Mouse (Mus musculus): ENCODE measurements around the gene Dusp3.
"Not testable (repeated sequence)": the region's sequence is repeated elsewhere in the genome, so short reads cannot be mapped to it uniquely, and the experiment has no call there.

Dusp3 gene

GRCm38 (mm10) chr11:102011510-102011909, 24.7 kb upstream of the Dusp3 start:
- no peak for DNase-seq (ENCODE audit: low spot score in 2 of 2)

DNA sequence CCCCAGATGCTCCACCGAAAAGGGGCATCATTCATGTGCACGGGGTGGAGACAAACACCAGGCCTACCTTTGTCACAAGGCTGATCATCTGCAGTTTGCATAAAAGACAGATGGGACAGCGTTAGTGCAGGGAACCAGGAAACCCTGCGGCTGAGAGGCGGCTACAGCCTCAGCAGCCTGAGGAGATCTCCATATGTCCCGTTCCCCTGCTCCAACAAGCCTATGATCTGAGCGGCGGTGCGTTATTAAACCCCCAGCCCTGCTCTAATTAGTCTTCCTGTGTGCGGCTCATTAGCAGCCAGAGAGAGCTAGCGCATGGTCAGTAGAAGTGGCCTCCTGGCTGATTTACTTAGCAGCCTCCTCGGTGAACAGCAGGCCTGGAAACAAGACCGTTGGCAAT, 23.3 kb upstream of the Dusp3 start:
- DNase-seq (ENCODE audit: low spot score in 2 of 2) = no peak

DNA sequence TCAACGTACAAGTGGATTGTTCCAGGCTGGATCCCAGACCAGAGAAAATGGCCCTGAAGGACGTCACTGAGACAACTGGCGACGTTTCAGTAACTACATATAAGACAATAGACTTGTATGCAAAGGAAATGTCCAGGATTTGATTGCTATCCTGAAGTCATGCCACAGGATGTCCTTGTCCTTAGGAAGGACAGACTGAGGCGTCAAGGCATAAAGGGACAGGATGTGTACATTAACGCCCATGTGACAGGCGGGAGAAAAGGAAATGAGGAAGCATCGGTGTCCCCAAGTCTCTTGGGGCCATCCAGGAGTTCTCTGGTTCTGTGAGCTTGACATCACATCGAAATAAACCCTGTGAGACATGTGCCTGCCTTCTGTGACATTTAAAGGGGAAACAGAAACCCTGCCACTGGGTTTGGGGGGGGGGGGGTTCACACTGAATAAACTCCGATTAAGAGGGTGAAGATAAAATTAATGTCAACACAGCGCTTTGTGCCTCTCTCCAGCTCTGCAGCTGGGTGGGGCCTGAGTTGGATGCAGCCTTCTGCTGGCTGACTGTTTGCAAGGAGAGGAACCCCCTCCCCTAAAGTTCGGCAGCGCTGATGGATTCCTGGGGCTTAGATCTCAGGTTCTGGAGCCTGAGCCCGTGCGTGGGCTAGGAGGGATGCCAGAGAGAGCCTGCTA, 22.3 kb upstream of the Dusp3 start:
- DNase-seq (ENCODE audit: low spot score in 2 of 2) = no peak

- DNase-seq (ENCODE audit: low spot score in 2 of 2) = no peak
Observed at GRCm38 (mm10) chr11:102008372-102008771, 21.6 kb upstream of the Dusp3 start.

- no peak for DNase-seq (ENCODE audit: low spot score in 2 of 2)
Observed at GRCm38 (mm10) chr11:102006688-102007087, 19.9 kb upstream of the Dusp3 start.

- no peak for DNase-seq (ENCODE audit: low spot score in 2 of 2)
Observed at GRCm38 (mm10) chr11:102006271-102006670, 19.5 kb upstream of the Dusp3 start.

GRCm38 (mm10) chr11:102004251-102004650, 17.4 kb upstream of the Dusp3 start:
- DNase-seq (ENCODE audit: low spot score in 2 of 2) = no peak

GRCm38 (mm10) chr11:101999466-101999865, 12.7 kb upstream of the Dusp3 start:
- DNase-seq (ENCODE audit: low spot score in 2 of 2) = no peak

DNA sequence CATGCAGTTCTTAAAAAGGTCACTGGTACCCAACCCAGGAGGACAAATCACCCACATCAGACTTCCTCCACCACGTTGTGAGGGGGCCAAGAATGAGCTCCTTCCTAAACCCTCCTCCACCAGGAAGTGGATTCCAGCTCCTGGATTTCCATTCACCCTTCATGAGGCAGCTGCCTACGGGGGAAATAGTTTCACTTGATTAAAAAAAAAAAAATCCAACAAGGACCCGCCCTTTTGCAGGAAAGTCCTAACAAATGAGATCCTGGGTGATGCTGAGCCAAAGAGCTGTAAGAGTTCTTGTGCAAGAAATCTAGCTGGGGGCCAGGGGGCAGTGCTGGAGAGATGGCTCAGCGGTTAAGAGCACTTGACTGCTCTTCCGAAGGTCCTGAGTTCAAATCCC, 11.4 kb upstream of the Dusp3 start:
- no peak for DNase-seq (ENCODE audit: low spot score in 2 of 2)

DNA sequence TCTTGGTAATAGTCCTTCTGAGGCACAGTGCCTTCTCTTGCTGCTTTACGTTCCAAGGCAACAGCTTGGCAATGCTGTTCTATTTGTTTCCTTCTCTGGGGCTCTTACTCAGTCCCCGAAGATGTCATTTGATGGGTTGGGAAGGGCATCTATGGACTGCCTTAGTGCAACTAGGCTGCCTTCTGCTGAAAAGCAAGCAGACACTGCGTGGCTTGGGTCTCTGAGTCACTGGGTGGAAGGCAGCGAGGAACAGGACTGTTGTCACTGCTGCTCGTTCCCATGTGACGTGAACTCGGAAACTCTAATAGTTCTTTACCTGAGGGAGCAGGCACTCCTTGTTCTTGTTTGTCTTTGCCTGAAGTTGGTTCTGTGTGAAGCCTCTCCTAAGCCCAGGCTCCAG, 9.1 kb upstream of the Dusp3 start:
- no peak for DNase-seq (ENCODE audit: low spot score in 2 of 2)

GRCm38 (mm10) chr11:101994100-101994499, 7.3 kb upstream of the Dusp3 start:
- no peak for DNase-seq (ENCODE audit: low spot score in 2 of 2)

GRCm38 (mm10) chr11:101992411-101992810, 5.6 kb upstream of the Dusp3 start:
- DNase-seq (ENCODE audit: low spot score in 2 of 2) = no peak

GRCm38 (mm10) chr11:101991813-101992212, 5.0 kb upstream of the Dusp3 start:
- no peak for DNase-seq (ENCODE audit: low spot score in 2 of 2)

- DNase-seq (ENCODE audit: low spot score in 2 of 2) = no peak
Observed at GRCm38 (mm10) chr11:101990244-101990643, 3.4 kb upstream of the Dusp3 start.

GRCm38 (mm10) chr11:101985990-101986389, 823 bp downstream of the Dusp3 start:
- DNase-seq (ENCODE audit: low spot score in 2 of 2) = peak; percentile 48 to 69

DNA sequence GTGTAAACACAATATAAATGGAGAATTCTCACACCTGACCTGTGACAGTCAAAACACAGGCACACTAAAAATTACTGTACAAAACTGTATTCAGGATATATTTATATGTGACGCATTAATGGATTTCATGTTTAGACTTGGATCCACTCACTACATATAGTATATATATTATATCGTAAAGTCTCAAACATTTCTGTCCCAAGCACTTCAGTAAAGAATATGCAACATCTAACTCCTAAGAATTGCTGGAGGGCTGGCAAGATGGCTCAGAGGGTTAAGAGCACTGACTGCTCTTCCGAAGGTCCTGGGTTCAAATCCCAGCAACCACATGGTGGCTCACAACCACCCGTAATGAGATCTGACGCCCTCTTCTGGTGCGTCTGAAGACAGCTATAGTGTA, 1.4 kb downstream of the Dusp3 start:
- DNase-seq (ENCODE audit: low spot score in 2 of 2) = not testable (repeated sequence)

DNA sequence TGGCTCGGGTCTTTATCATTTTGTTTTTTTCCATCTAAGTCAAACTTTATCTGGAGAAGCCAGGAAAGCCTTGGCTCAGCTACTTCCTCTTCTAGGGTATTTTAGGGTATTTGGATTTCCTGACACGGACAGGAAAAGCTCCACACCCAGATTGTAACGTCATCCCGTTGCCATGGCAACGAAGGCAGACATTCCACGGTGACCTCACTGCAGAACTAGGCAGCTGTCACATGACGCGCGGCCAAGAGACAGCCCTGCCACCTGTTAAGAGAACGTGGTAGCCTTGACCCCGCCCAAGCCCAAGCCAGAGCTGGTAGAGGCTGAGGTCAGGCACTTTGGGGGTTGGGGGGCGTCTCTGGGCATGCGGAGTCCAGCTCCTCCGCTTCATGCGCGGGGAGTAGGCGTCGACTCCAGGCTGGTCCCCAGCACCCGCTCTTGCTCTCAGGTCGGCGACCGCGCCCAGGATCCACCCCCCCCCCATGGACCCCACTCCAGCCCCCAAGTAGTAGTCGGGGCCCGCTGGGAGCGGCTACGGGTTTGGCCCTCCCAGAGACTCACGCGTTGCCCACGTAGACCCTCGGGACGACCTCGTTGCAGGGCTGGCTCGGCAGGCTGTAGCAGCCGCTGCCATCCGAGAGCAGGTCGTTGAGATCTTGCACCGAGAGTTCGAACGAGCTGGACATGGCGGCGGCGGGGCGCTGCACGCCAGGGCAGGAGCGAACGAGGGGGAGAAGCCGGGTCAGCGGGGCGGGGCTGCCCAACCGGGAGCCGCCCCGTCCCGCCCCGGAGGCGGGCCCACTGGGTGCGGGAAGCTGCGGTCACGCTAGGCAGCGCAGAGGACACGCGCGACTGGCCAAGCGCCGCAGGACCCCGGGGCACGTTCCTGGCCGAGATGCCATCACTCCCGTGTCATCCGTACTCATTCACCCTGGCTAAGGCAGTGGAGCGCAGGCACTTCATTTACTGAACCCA, 2.5 kb downstream of the Dusp3 start, which contains the start of gene Cfap97d1:
Gene Cfap97d1 (plus strand): TSS at position 226 of the 972 bp plus-strand sequence.
- DNase-seq (ENCODE audit: low spot score in 2 of 2) = peak; percentile 85 to 86

GRCm38 (mm10) chr11:101983431-101983921, 3.3 kb downstream of the Dusp3 start:
- no peak for DNase-seq (ENCODE audit: low spot score in 2 of 2)

DNA sequence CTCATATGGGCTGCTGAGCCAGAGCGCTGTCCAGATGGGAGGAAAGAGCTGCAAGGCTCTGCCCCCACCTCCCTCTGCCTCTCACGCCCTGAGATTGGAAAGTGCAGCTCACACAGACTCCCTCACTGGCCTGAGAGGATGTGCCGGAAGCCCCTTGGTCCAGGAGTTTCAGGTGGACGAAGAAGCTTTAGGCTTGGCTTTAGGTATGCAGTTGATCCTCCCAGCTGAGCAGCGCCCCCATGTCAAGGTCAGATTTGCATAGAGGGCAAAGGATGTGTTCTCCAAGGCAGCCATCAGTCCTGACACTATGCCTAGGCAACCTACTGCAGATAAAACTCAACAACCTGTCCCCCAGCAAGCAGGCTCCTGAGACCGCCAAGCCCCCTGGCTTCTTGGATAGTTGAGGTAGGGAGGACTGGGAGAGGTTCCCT, 3.8 kb downstream of the Dusp3 start:
- DNase-seq (ENCODE audit: low spot score in 2 of 2) = no peak

- DNase-seq (ENCODE audit: low spot score in 2 of 2) = no peak
Observed at GRCm38 (mm10) chr11:101981850-101982249, 5.0 kb downstream of the Dusp3 start.

DNA sequence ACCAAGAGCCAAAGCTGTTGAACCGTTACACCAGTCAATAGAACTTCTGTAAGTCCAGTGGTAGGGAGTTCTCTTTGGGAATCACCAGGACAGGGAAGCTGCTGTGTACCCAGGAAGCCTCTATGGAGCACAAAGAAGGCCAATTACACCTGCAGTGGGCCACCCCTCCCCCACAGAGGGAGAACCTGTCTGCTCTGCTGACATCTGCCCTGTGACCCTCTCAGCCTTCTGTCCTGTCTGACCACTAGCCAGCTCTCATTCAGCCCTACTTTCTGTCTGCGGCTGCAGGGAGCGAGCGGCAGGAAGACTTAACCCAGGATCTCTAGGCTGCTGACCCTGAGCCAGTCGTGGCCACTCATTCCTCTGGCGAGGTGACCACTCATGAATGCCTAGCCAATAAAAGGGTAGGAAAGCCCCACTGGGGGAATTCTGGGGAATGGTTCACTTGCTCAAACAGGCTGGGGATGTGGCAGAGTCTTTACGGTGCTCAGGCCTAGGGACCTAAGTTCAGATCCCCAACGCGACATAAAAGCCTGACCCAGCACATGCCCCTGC, 6.1 kb downstream of the Dusp3 start:
- DNase-seq (ENCODE audit: low spot score in 2 of 2) = no peak

DNA sequence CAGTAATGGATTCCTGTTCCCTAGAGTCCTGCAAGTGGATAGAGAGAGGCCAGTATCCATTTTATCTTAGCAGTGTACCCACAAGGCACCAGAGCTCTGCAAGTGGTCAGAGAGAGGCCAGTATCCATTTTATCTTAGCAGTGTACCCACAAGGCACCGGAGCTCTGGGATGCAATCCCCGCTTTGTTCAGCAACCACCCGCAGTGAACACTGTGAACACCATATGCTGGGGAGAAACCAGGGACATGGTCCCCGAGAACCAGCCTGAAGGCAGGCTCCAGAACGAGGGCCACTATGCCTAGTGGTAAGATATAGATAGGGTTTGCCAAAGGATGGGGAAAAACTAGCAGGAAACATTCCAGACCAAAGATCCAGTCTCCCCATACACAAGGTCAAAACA, 7.7 kb downstream of the Dusp3 start:
- no peak for DNase-seq (ENCODE audit: low spot score in 2 of 2)

Data from natural killer cell, adult 2 months (primary cell).